Mouse (Mus musculus): Measurements from ENCODE around the gene Kcnip1.

DNA sequence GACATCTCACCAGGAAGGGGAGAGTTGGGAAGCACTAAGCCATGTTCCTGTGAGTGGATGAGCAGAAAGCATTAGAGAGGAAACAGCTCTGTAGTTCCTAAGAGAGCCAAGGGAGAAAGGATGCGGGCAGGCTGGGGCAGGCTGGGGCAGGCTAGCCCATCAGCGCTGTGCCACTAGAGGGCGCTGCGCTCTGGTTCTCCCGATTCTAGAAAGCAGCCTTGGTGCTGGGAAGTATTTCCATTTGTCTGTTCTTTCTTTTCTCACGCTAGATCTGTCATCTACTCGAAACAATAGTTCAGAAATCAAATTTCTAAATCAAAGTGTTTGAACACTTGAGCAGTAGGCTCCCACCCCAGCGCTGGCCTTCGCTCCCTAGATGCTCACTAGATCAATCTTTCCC lies 58.7 kb downstream of the Kcnip1 start:
- TF ChIP-seq CTCF (IDR thresholded peaks at IDR 0.05), result peak; percentile 27
- TF ChIP-seq EP300 (IDR thresholded peaks at IDR 0.05), result no peak

All from lung, postnatal 0 days (tissue).